Mouse (Mus musculus): ENCODE data around the gene Pik3ip1.

Gene Pik3ip1

GRCm38 (mm10) chr11:3335651-3336216 lies 5.5 kb downstream of the Pik3ip1 start:
- DNase-seq (ENCODE audit: extremely low read depth, low read depth, low spot score), result no peak

GRCm38 (mm10) chr11:3336602-3337001 lies 6.4 kb downstream of the Pik3ip1 start:
- DNase-seq (ENCODE audit: extremely low read depth, low read depth, low spot score), result no peak

- no peak for DNase-seq (ENCODE audit: extremely low read depth, low read depth, low spot score)
These were observed 7.2 kb downstream of the Pik3ip1 start for GRCm38 (mm10) chr11:3337173-3337955.

GRCm38 (mm10) chr11:3337961-3338360 lies 7.8 kb downstream of the Pik3ip1 start:
- no peak for DNase-seq (ENCODE audit: extremely low read depth, low read depth, low spot score)

GRCm38 (mm10) chr11:3341476-3341875 lies 11.3 kb downstream of the Pik3ip1 start:
- DNase-seq (ENCODE audit: extremely low read depth, low read depth, low spot score), result no peak

GRCm38 (mm10) chr11:3344916-3345315 lies 14.7 kb downstream of the Pik3ip1 start:
- no peak for DNase-seq (ENCODE audit: extremely low read depth, low read depth, low spot score)

- DNase-seq (ENCODE audit: extremely low read depth, low read depth, low spot score), result no peak
These were observed 16.1 kb downstream of the Pik3ip1 start for GRCm38 (mm10) chr11:3346351-3346750.

GRCm38 (mm10) chr11:3347091-3347834 lies 17.1 kb downstream of the Pik3ip1 start:
- no peak for DNase-seq (ENCODE audit: extremely low read depth, low read depth, low spot score)

GRCm38 (mm10) chr11:3347835-3348195 lies 17.6 kb downstream of the Pik3ip1 start:
- DNase-seq (ENCODE audit: extremely low read depth, low read depth, low spot score), result no peak

- DNase-seq (ENCODE audit: extremely low read depth, low read depth, low spot score), result no peak
These were observed 18.6 kb downstream of the Pik3ip1 start for GRCm38 (mm10) chr11:3348576-3349342.

- DNase-seq (ENCODE audit: extremely low read depth, low read depth, low spot score), result no peak
These were observed 19.1 kb downstream of the Pik3ip1 start for GRCm38 (mm10) chr11:3349343-3349695.

- DNase-seq (ENCODE audit: extremely low read depth, low read depth, low spot score), result no peak
These were observed 21.9 kb downstream of the Pik3ip1 start for GRCm38 (mm10) chr11:3352131-3352530.

- no peak for DNase-seq (ENCODE audit: extremely low read depth, low read depth, low spot score)
These were observed 22.9 kb downstream of the Pik3ip1 start for GRCm38 (mm10) chr11:3352990-3353585.

- no peak for DNase-seq (ENCODE audit: extremely low read depth, low read depth, low spot score)
These were observed 32.7 kb downstream of the Pik3ip1 start for GRCm38 (mm10) chr11:3362854-3363253.

- peak; percentile 90 for DNase-seq (ENCODE audit: extremely low read depth, low read depth, low spot score)
These were observed 36.2 kb downstream of the Pik3ip1 start for GRCm38 (mm10) chr11:3366411-3366810.

GRCm38 (mm10) chr11:3368983-3369382 lies 38.8 kb downstream of the Pik3ip1 start:
- no peak for DNase-seq (ENCODE audit: extremely low read depth, low read depth, low spot score)

- DNase-seq (ENCODE audit: extremely low read depth, low read depth, low spot score), result no peak
These were observed 39.2 kb downstream of the Pik3ip1 start for GRCm38 (mm10) chr11:3369449-3369848.

- no peak for DNase-seq (ENCODE audit: extremely low read depth, low read depth, low spot score)
These were observed 40.0 kb downstream of the Pik3ip1 start for GRCm38 (mm10) chr11:3370162-3370561.

GRCm38 (mm10) chr11:3370928-3371598 lies 40.9 kb downstream of the Pik3ip1 start:
- peak; percentile 76 for DNase-seq (ENCODE audit: extremely low read depth, low read depth, low spot score)

GRCm38 (mm10) chr11:3371599-3372295 lies 41.5 kb downstream of the Pik3ip1 start:
- DNase-seq (ENCODE audit: extremely low read depth, low read depth, low spot score), result no peak

All from fat pad, adult 2 months (tissue).